Mouse (Mus musculus) T-helper 2 cell (primary cell): ENCODE measurements at regions not wholly inside any gene's neighbourhood (a gene's known extent, or its start where the extent isn't known, plus 50 kb on each side); places are given as distances from the start of the nearest gene placed in this dataset.

ENCODE experiments used
- in situ Hi-C: fragments of 300-600 bp; cut with MboI, MseI; formaldehyde crosslinking; loops from one replicate; pipeline ENCODE4 v1.15.1; 2025; ENCODE audit warnings: high pct_unique_total_duplicates

GRCm38 (mm10) chr9:90827474-90827873, 534.7 kb upstream of the Zic4 start:
- in situ Hi-C loops: loop anchor here (25.0 kb wide), 1 partner anchor 1835 kb away; no protein-coding TSS in a partner anchor

GRCm38 (mm10) chr9:90828701-90829100, 533.5 kb upstream of the Zic4 start:
- in situ Hi-C loops: loop anchor here (25.0 kb wide), 1 partner anchor 1834 kb away; no protein-coding TSS in a partner anchor

GRCm38 (mm10) chr9:90830704-90831103, 531.5 kb upstream of the Zic4 start:
- in situ Hi-C loops: loop anchor here (25.0 kb wide), 1 partner anchor 1832 kb away; no protein-coding TSS in a partner anchor

- in situ Hi-C loops: loop anchor here (25.0 kb wide), 1 partner anchor 1828 kb away; no protein-coding TSS in a partner anchor
Measured at GRCm38 (mm10) chr9:90833743-90834539, 528.3 kb upstream of the Zic4 start.

- in situ Hi-C loops: loop anchor here (25.0 kb wide), 1 partner anchor 1824 kb away; no protein-coding TSS in a partner anchor
Measured at GRCm38 (mm10) chr9:90838184-90838926, 523.9 kb upstream of the Zic4 start.

- in situ Hi-C loops: no loop called here
Measured at GRCm38 (mm10) chr9:90851044-90851443, 511.2 kb upstream of the Zic4 start.

- in situ Hi-C loops: no loop called here
Measured at GRCm38 (mm10) chr9:90871636-90872035, 490.6 kb upstream of the Zic4 start.

- in situ Hi-C loops: no loop called here
Measured at GRCm38 (mm10) chr9:90884467-90884866, 477.7 kb upstream of the Zic4 start.

GRCm38 (mm10) chr9:90887405-90887804, 474.8 kb upstream of the Zic4 start:
- in situ Hi-C loops: no loop called here

GRCm38 (mm10) chr9:90890801-90891200, 471.4 kb upstream of the Zic4 start:
- in situ Hi-C loops: no loop called here

GRCm38 (mm10) chr9:90892816-90893215, 469.4 kb upstream of the Zic4 start:
- in situ Hi-C loops: no loop called here

- in situ Hi-C loops: no loop called here
Measured at GRCm38 (mm10) chr9:90903557-90903956, 458.7 kb upstream of the Zic4 start.

GRCm38 (mm10) chr9:90906106-90906505, 456.1 kb upstream of the Zic4 start:
- in situ Hi-C loops: no loop called here

- in situ Hi-C loops: no loop called here
Measured at GRCm38 (mm10) chr9:90906684-90907083, 455.5 kb upstream of the Zic4 start.

- in situ Hi-C loops: loop anchor here (10.0 kb wide), 1 partner anchor 360 kb away; no protein-coding TSS in a partner anchor
Measured at GRCm38 (mm10) chr9:90954613-90955012, 407.6 kb upstream of the Zic4 start.

- in situ Hi-C loops: no loop called here
Measured at GRCm38 (mm10) chr9:90961436-90961835, 400.8 kb upstream of the Zic4 start.

- in situ Hi-C loops: no loop called here
Measured at GRCm38 (mm10) chr9:90964043-90964442, 398.2 kb upstream of the Zic4 start.

- in situ Hi-C loops: no loop called here
Measured at GRCm38 (mm10) chr9:90978730-90979129, 383.5 kb upstream of the Zic4 start.

- in situ Hi-C loops: no loop called here
Measured at GRCm38 (mm10) chr9:90980023-90980802, 382.0 kb upstream of the Zic4 start.

- in situ Hi-C loops: no loop called here
Measured at GRCm38 (mm10) chr9:90999178-90999577, 363.0 kb upstream of the Zic4 start.

GRCm38 (mm10) chr9:91004214-91004613, 358.0 kb upstream of the Zic4 start:
- in situ Hi-C loops: no loop called here

- in situ Hi-C loops: no loop called here
Measured at GRCm38 (mm10) chr9:91040546-91040945, 321.7 kb upstream of the Zic4 start.
